Mouse (Mus musculus) hindbrain, embryonic 15.5 days (tissue): ENCODE measurements at regions not wholly inside any gene's neighbourhood (a gene's known extent, or its start where the extent isn't known, plus 50 kb on each side); places are given as distances from the start of the nearest gene placed in this dataset.

Source experiments
- ATAC-seq: fragments of 200-750 bp; cut with Nextera tagmentation; 2 replicates; pipeline ENCODE4 v1.8.0; 2017; ENCODE audit warnings: low read depth, moderate number of reproducible peaks, moderate TSS enrichment; ENCODE audit not compliant: low FRiP score
- H3K27ac ChIP-seq: fragments of 300-500 bp; sonication (generic); replicated peaks from 2 replicates; pipeline ENCODE4 v1.5.1; 2015; ENCODE audit warnings: mild to moderate bottlenecking, inconsistent platforms
- H3K27me3 ChIP-seq: fragments of 300-500 bp; sonication (generic); 2 replicates; pipeline ENCODE4 v1.6.1; 2015; ENCODE audit warnings: control low read depth, inconsistent platforms
- H3K36me3 ChIP-seq: fragments of 300-500 bp; sonication (generic); 2 replicates; pipeline ENCODE4 v1.6.1; 2015; ENCODE audit warnings: control low read depth, inconsistent platforms
- H3K4me1 ChIP-seq: fragments of 300-500 bp; sonication (generic); replicated peaks from 2 replicates; pipeline ENCODE4 v1.6.1; 2015; ENCODE audit warnings: control low read depth, inconsistent platforms
- H3K4me2 ChIP-seq: fragments of 300-500 bp; sonication (generic); 2 replicates; pipeline ENCODE4 v1.6.1; 2015; ENCODE audit warnings: moderate library complexity, mild to moderate bottlenecking, inconsistent platforms
- H3K4me3 ChIP-seq: fragments of 300-500 bp; sonication (generic); 2 replicates; pipeline ENCODE4 v1.5.1; 2015; ENCODE audit warnings: mild to moderate bottlenecking, inconsistent platforms
- H3K9ac ChIP-seq: fragments of 300-500 bp; sonication (generic); 2 replicates; pipeline ENCODE4 v1.6.1; 2015; ENCODE audit warnings: inconsistent platforms
- H3K9me3 ChIP-seq: fragments of 300-500 bp; sonication (generic); 2 replicates; pipeline ENCODE4 v1.6.1; 2016; ENCODE audit warnings: control low read depth, inconsistent platforms
- WGBS: fragments of 180-500 bp; shearing (Covaris S2); methylation state at CpG from one replicate; pipeline ENCODE4 v1.1.7; 2015; 5-methylcytosine and 5-hydroxymethylcytosine counted together

DNA sequence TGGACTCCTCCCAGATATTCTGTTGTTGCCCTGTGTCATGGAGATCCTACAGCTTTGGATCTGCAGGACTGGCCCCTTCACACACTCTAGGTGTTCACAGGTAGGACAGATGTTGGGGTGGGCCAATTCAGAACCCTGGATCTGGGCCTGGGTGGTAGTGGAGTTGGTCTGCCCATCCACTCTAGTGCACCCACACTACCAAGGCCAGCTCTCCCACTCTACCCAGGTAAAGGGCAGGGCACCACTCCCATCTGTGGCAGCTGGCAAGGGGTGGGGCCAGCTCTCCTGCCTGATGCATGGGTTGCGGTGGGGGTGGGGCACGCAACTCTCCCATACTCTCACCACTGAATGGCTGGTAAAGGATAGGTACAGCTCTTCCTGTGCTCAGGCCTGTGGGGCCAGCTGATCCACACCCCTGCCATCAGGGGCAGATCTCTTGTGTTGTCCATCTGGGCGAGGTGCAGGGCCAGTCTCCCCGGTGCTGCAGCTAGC lies 76.5 kb downstream of the Gja1 start:
- Histone ChIP-seq H3K9ac (no peak overlapping the region), H3K36me3 (no peaks in the 10 kb centered on the region), H3K27ac (no peak overlapping the region), H3K27me3 (no peaks in the 10 kb centered on the region), H3K9me3 (no peaks in the 10 kb centered on the region), H3K4me3 (no peak overlapping the region), H3K4me2 (no peak overlapping the region), H3K4me1 (no peaks in the 10 kb centered on the region)
- no peak for ATAC-seq
- 91% methylated on average over 4 of the region's 4 CpGs for WGBS

DNA sequence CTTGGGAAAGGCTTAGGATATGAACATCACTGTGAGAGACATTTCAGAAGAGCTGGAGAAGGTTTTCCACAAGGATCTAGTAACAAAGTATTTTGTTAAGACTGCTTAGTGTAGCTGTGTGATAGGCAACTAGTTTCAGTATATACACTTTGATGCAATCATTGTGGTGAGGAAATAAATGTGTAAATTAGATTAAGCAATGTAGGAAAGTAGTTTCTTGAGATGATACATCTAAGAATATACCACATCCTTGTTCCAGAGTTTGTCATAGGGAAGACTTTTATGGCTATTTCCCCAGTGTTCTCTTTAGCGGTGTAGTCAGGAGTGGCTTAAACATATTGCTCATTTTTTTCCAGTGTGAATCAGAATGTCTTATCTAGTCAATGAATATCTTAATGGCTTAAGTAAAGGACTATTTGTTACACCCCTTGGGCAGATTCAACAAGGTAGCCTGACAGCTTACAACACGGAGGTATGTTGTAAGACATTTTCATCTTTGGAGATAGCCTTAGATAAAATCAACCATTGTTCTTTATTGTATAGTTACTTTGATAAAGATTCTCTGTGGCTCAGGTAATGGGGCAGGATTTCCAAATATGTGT lies 78.8 kb downstream of the Gja1 start:
- no peaks in the 10 kb centered on the region for H3K27me3 ChIP-seq
- ATAC-seq = no peak
- H3K4me3 ChIP-seq = no peak overlapping the region
- no peak overlapping the region for H3K9ac ChIP-seq
- no peaks in the 10 kb centered on the region for H3K36me3 ChIP-seq
- no peaks in the 10 kb centered on the region for H3K9me3 ChIP-seq
- H3K4me1 ChIP-seq = no peaks in the 10 kb centered on the region
- WGBS = 90% methylated on average over 2 of the region's 2 CpGs
- no peak overlapping the region for H3K4me2 ChIP-seq
- H3K27ac ChIP-seq = no peak overlapping the region

GRCm38 (mm10) chr10:56468537-56468936 lies 91.4 kb downstream of the Gja1 start:
- H3K36me3 ChIP-seq = no peaks in the 10 kb centered on the region
- no peak overlapping the region for H3K4me3 ChIP-seq
- no peak overlapping the region for H3K9ac ChIP-seq
- 72% methylated on average over 6 of the region's 6 CpGs for WGBS
- no peak for ATAC-seq
- H3K4me1 ChIP-seq = no peaks in the 10 kb centered on the region
- H3K9me3 ChIP-seq = no peaks in the 10 kb centered on the region
- no peaks in the 10 kb centered on the region for H3K27me3 ChIP-seq
- no peak overlapping the region for H3K4me2 ChIP-seq
- H3K27ac ChIP-seq = no peak overlapping the region

- H3K4me3 ChIP-seq = no peak overlapping the region
- no peak for ATAC-seq
- no peaks in the 10 kb centered on the region for H3K9me3 ChIP-seq
- H3K4me1 ChIP-seq = no peaks in the 10 kb centered on the region
- H3K27me3 ChIP-seq = no peaks in the 10 kb centered on the region
- H3K36me3 ChIP-seq = no peaks in the 10 kb centered on the region
- no peak overlapping the region for H3K9ac ChIP-seq
- 0 out of 2 replicates have a peak overlapping the region, but pooled peaks have one; percentile 6 for H3K4me2 ChIP-seq
- WGBS = 73% methylated on average over 15 of the region's 15 CpGs
- H3K27ac ChIP-seq = no peak overlapping the region
Measured at GRCm38 (mm10) chr10:56468993-56469712, 92.0 kb downstream of the Gja1 start.

DNA sequence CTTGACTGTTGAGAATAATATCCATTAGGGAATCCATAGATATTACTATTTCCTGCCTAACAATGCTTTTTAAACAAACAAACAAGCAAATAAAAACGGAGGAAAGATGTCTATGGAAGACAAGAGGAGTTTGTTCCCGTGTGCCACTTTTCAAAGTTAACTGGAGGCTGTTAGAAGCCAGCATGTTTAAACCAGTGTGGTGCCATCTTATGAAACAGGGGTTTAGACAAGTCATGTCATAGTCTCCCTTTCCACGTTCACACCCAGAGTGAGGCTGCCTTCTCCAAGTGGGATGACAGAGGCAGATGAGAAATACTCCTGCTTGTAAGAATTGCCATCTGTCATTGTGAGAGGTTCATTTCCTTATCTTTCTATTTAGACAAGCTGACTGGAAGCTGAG lies 92.8 kb downstream of the Gja1 start:
- H3K4me1 ChIP-seq = no peaks in the 10 kb centered on the region
- H3K9ac ChIP-seq = no peak overlapping the region
- no peaks in the 10 kb centered on the region for H3K9me3 ChIP-seq
- H3K36me3 ChIP-seq = no peaks in the 10 kb centered on the region
- H3K4me2 ChIP-seq = no peak overlapping the region
- H3K27ac ChIP-seq = no peak overlapping the region
- H3K4me3 ChIP-seq = no peak overlapping the region
- 76% methylated on average over 3 of the region's 3 CpGs for WGBS
- no peaks in the 10 kb centered on the region for H3K27me3 ChIP-seq
- ATAC-seq = no peak

GRCm38 (mm10) chr10:56474951-56475350 lies 97.8 kb downstream of the Gja1 start:
- Histone ChIP-seq H3K4me1 (no peaks in the 10 kb centered on the region), H3K27me3 (no peaks in the 10 kb centered on the region), H3K9me3 (no peaks in the 10 kb centered on the region), H3K27ac (no peak overlapping the region), H3K36me3 (no peaks in the 10 kb centered on the region), H3K4me2 (no peak overlapping the region), H3K9ac (no peak overlapping the region), H3K4me3 (no peak overlapping the region)
- WGBS = 52% methylated on average over 6 of the region's 6 CpGs
- no peak for ATAC-seq

DNA sequence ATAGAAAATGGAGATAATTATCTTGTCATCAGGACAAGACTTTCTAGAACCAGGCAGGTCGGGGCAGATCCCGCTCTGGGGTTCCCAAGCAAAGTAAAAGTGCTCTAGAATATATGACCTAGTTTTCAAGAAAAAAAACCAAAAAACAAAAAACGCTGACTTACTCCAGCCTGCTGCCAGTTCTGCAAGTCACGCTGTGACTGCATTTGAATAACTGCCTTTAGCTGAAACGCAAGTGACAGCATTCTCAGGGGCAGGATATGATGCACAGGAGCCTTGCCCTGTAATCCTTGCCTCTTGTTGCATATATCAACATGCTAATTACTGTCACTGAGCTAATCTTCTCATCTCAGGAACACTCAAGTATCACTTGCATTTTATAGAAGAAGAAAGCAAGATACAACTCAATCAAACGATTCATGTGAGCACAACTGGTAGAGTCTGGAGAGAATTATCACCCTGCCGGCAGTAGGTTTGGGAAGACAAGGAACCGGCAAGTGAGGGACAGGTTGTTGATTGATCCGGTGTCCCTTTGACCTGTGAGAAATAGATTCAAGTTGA lies 105.1 kb downstream of the Gja1 start:
- H3K4me1 ChIP-seq = no peaks in the 10 kb centered on the region
- no peak for ATAC-seq
- no peak overlapping the region for H3K9ac ChIP-seq
- no peak overlapping the region for H3K27ac ChIP-seq
- H3K4me2 ChIP-seq = no peak overlapping the region
- no peaks in the 10 kb centered on the region for H3K36me3 ChIP-seq
- WGBS = 63% methylated on average over 9 of the region's 9 CpGs
- no peaks in the 10 kb centered on the region for H3K27me3 ChIP-seq
- H3K4me3 ChIP-seq = no peak overlapping the region
- no peaks in the 10 kb centered on the region for H3K9me3 ChIP-seq

- H3K4me3 ChIP-seq = no peak overlapping the region
- H3K9me3 ChIP-seq = no peaks in the 10 kb centered on the region
- no peak overlapping the region for H3K4me2 ChIP-seq
- H3K9ac ChIP-seq = no peak overlapping the region
- WGBS = 90% methylated on average over 8 of the region's 8 CpGs
- H3K36me3 ChIP-seq = no peaks in the 10 kb centered on the region
- no peaks in the 10 kb centered on the region for H3K27me3 ChIP-seq
- H3K27ac ChIP-seq = no peak overlapping the region
- no peak for ATAC-seq
- H3K4me1 ChIP-seq = no peaks in the 10 kb centered on the region
Measured at GRCm38 (mm10) chr10:56484931-56485330, 107.8 kb downstream of the Gja1 start.

DNA sequence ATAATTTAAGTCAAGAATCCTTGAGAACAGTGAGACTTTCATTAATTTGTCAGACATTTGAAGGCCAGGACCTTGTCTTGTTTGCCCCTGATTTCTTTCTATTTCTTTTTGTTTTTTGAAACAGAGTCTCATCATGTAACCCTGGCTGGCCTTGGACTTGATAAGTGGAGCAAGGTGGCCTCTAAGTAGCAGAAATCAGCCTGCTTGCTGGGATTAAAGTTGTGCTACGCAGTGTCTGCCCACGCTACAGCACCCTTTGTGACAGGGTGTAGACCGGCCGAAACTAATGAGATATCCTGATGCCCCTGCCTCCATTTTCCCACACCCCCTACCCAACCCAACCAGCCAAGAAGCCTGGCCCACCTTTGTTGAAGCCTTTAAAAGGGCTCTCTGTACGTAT lies 108.6 kb downstream of the Gja1 start:
- WGBS = 96% methylated on average over 5 of the region's 5 CpGs
- Histone ChIP-seq H3K4me1 (no peaks in the 10 kb centered on the region), H3K9ac (no peak overlapping the region), H3K4me3 (no peak overlapping the region), H3K27ac (no peak overlapping the region), H3K4me2 (no peak overlapping the region), H3K27me3 (no peaks in the 10 kb centered on the region), H3K36me3 (no peaks in the 10 kb centered on the region), H3K9me3 (no peaks in the 10 kb centered on the region)
- no peak for ATAC-seq

DNA sequence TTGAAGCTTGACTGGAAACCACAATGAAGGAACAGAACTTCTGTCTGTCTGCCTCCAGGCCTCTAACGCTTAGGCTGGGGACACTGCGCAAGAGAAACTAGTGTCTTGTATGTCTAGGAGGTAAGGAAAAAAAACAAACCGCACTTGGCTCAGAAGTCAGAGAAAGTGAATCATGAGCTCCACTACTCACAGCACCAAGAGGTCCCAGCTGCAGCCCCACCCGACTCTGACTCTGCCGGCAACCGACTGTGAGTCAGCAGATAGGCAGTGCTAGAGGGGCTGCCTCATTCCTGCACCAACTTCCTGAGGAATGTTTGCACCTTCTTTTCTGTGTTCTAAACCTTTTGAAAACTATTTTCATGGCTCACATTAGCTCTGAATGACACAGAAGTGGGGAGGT lies 109.5 kb downstream of the Gja1 start:
- ATAC-seq = no peak
- Histone ChIP-seq H3K9ac (no peak overlapping the region), H3K27ac (no peak overlapping the region), H3K27me3 (no peaks in the 10 kb centered on the region), H3K36me3 (no peaks in the 10 kb centered on the region), H3K4me1 (no peaks in the 10 kb centered on the region), H3K4me3 (no peak overlapping the region), H3K9me3 (no peaks in the 10 kb centered on the region), H3K4me2 (no peak overlapping the region)
- WGBS = 75% methylated on average over 6 of the region's 6 CpGs

- no peak overlapping the region for H3K4me3 ChIP-seq
- H3K9me3 ChIP-seq = no peaks in the 10 kb centered on the region
- no peaks in the 10 kb centered on the region for H3K27me3 ChIP-seq
- H3K9ac ChIP-seq = no peak overlapping the region
- no peak overlapping the region for H3K4me2 ChIP-seq
- no peaks in the 10 kb centered on the region for H3K4me1 ChIP-seq
- WGBS = 74% methylated on average over 1 of the region's 1 CpGs
- H3K27ac ChIP-seq = no peak overlapping the region
- no peaks in the 10 kb centered on the region for H3K36me3 ChIP-seq
- ATAC-seq = no peak
Measured at GRCm38 (mm10) chr10:56493461-56493860, 116.3 kb downstream of the Gja1 start.

- Histone ChIP-seq H3K36me3 (no peaks in the 10 kb centered on the region), H3K4me1 (no peaks in the 10 kb centered on the region), H3K4me2 (no peak overlapping the region), H3K9ac (no peak overlapping the region), H3K9me3 (no peaks in the 10 kb centered on the region), H3K27me3 (no peaks in the 10 kb centered on the region), H3K27ac (no peak overlapping the region), H3K4me3 (no peak overlapping the region)
- no peak for ATAC-seq
- 88% methylated on average over 4 of the region's 4 CpGs for WGBS
Measured at GRCm38 (mm10) chr10:56495352-56495751, 118.2 kb downstream of the Gja1 start.
